7 mouse cellular contexts compared by ENCODE assay signal in genomic region chr8:91803515-91804402, GRCm38 (mm10). TPM values are rescaled to one million over a fixed set of nuclear protein-coding genes. Genes with fewer than 3 reads are reported as not detected.
A peak's percentile ranks its signal among the peaks of the same experiment; 100 is the strongest.
DNase-seq lines count a peak whose midpoint lies in the region; ATAC-seq lines count a peak whose summit lies in the region.

No protein-coding gene starts in this region.

- DNase-seq in kidney, postnatal 25 days: no peak
- DNase-seq in embryonic facial prominence, embryonic 14.5 days (ENCODE audit: low spot score): no peak
- peak; percentile 60 for DNase-seq in limb, embryonic 11.5 days (ENCODE audit: low spot score)
- DNase-seq in frontal cortex, postnatal 14 days (ENCODE audit: low spot score in 2 of 2): no peak
- no peak for DNase-seq in gastrocnemius, postnatal 10 days

- H3K9me3 ChIP-seq in kidney, embryonic 14.5 days (ENCODE audit: control insufficient read depth, low read length): no peaks in the 10 kb centered on the region
- H3K9me3 ChIP-seq in embryonic facial prominence, embryonic 14.5 days (ENCODE audit: control insufficient read depth, low read length): no peaks in the 10 kb centered on the region
- no peaks in the 10 kb centered on the region for H3K9me3 ChIP-seq in limb, embryonic 11.5 days (ENCODE audit: control insufficient read depth, low read length)
- no peaks in the 10 kb centered on the region for H3K9me3 ChIP-seq in neural tube, embryonic 12.5 days

- H3K4me2 ChIP-seq in kidney, embryonic 14.5 days (replicated peaks; ENCODE audit: low read depth, low read length): peak overlapping the region; percentile 31
- peak overlapping the region; percentile 91 for H3K4me2 ChIP-seq in embryonic facial prominence, embryonic 14.5 days (ENCODE audit: low read depth, low read length)
- H3K4me2 ChIP-seq in limb, embryonic 11.5 days (ENCODE audit: low read depth, severe bottlenecking): peak overlapping the region; percentile 26; the same call in 1 of the 2 replicates
- H3K4me2 ChIP-seq in neural tube, embryonic 12.5 days (replicated peaks): peak overlapping the region; percentile 84

- H3K27ac ChIP-seq in kidney, embryonic 14.5 days (ENCODE audit: low read depth, low read length): no peak overlapping the region
- H3K27ac ChIP-seq in embryonic facial prominence, embryonic 14.5 days (replicated peaks; ENCODE audit: low read depth, low read length): no peak overlapping the region
- H3K27ac ChIP-seq in limb, embryonic 11.5 days (replicated peaks; ENCODE audit: low read depth, low read length): no peak overlapping the region
- H3K27ac ChIP-seq in neural tube, embryonic 12.5 days: no peak overlapping the region

- H3K36me3 ChIP-seq in kidney, embryonic 14.5 days (ENCODE audit: control insufficient read depth, insufficient read depth, low read length): no peaks in the 10 kb centered on the region
- H3K36me3 ChIP-seq in embryonic facial prominence, embryonic 14.5 days (ENCODE audit: control insufficient read depth, insufficient read depth, low read length): peaks cover 8% of the 10 kb centered on the region; the same call in 1 of the 2 replicates
- H3K36me3 ChIP-seq in limb, embryonic 11.5 days (ENCODE audit: control insufficient read depth, insufficient read depth, low read length): no peaks in the 10 kb centered on the region
- no peaks in the 10 kb centered on the region; the same call in 1 of the 2 replicates for H3K36me3 ChIP-seq in neural tube, embryonic 12.5 days

- WGBS in kidney, embryonic 14.5 days: 8% methylated on average over 28 of the region's 28 CpGs
- WGBS in embryonic facial prominence, embryonic 14.5 days: 27% methylated on average over 28 of the region's 28 CpGs
- WGBS in limb, embryonic 11.5 days: 7% methylated on average over 28 of the region's 28 CpGs
- 10% methylated on average over 28 of the region's 28 CpGs for WGBS in neural tube, embryonic 12.5 days

- peaks cover 87% of the 10 kb centered on the region for H3K27me3 ChIP-seq in kidney, embryonic 14.5 days (ENCODE audit: control insufficient read depth, insufficient read depth, low read length)
- H3K27me3 ChIP-seq in embryonic facial prominence, embryonic 14.5 days (replicated peaks; ENCODE audit: control insufficient read depth, insufficient read depth, low read length): peaks cover 80% of the 10 kb centered on the region
- H3K27me3 ChIP-seq in limb, embryonic 11.5 days (ENCODE audit: control insufficient read depth, insufficient read depth, low read length): peaks cover 98% of the 10 kb centered on the region
- peaks cover 73% of the 10 kb centered on the region for H3K27me3 ChIP-seq in neural tube, embryonic 12.5 days (replicated peaks)

- ATAC-seq in kidney, embryonic 14.5 days (ENCODE audit: low FRiP score, low TSS enrichment): no peak
- ATAC-seq in embryonic facial prominence, embryonic 14.5 days (ENCODE audit: low read depth): no peak
- no peak for ATAC-seq in limb, embryonic 11.5 days (ENCODE audit: insufficient number of reproducible peaks, low FRiP score, low TSS enrichment, low read depth)
- ATAC-seq in neural tube, embryonic 12.5 days (ENCODE audit: low FRiP score, low read depth): no peak

- H3K4me1 ChIP-seq in kidney, embryonic 14.5 days (ENCODE audit: control insufficient read depth, insufficient read depth, low read length): peaks cover 24% of the 10 kb centered on the region
- H3K4me1 ChIP-seq in embryonic facial prominence, embryonic 14.5 days (ENCODE audit: control insufficient read depth, insufficient read depth, low read length): peaks cover 21% of the 10 kb centered on the region
- peaks cover 33% of the 10 kb centered on the region for H3K4me1 ChIP-seq in limb, embryonic 11.5 days (ENCODE audit: control insufficient read depth, insufficient read depth, low read length)
- H3K4me1 ChIP-seq in neural tube, embryonic 12.5 days: peaks cover 76% of the 10 kb centered on the region

- no peak overlapping the region for H3K9ac ChIP-seq in kidney, embryonic 14.5 days (ENCODE audit: low read depth, low read length)
- no peak overlapping the region for H3K9ac ChIP-seq in embryonic facial prominence, embryonic 14.5 days (ENCODE audit: low read depth, low read length)
- H3K9ac ChIP-seq in limb, embryonic 11.5 days (ENCODE audit: low read length): peak overlapping the region; percentile 14; the same call in 1 of the 2 replicates
- peak overlapping the region; percentile 18; the same call in 1 of the 2 replicates for H3K9ac ChIP-seq in neural tube, embryonic 12.5 days

- H3K4me3 ChIP-seq in kidney, embryonic 14.5 days (ENCODE audit: low read length): peak overlapping the region; percentile 10; the same call in 1 of the 2 replicates
- H3K4me3 ChIP-seq in embryonic facial prominence, embryonic 14.5 days (ENCODE audit: low read depth, low read length): no peak overlapping the region
- no peak overlapping the region for H3K4me3 ChIP-seq in limb, embryonic 11.5 days (ENCODE audit: low read depth, low read length)
- peak overlapping the region; percentile 18 for H3K4me3 ChIP-seq in neural tube, embryonic 12.5 days

RNA-seq across cellular contexts. Expression of gene Irx3, which starts 1.9 kb away (rescaled TPM):
- 11.8 and 13.7 TPM in 2 replicates for polyA plus RNA-seq in kidney, embryonic 14.5 days (2014; fragmentation: Nextera tagmentation; extraction: Ambion mirVana)
- polyA plus RNA-seq in embryonic facial prominence, embryonic 14.5 days (2014; fragmentation: Nextera tagmentation; extraction: Ambion mirVana): 11.0 and 12.3 TPM in 2 replicates
- polyA plus RNA-seq in limb, embryonic 11.5 days (2014; fragmentation: Nextera tagmentation; extraction: Ambion mirVana): 15.3 and 21.0 TPM in 2 replicates
- 20.3 and 23.4 TPM in 2 replicates for polyA plus RNA-seq in neural tube, embryonic 12.5 days (2016; fragmentation: Nextera tagmentation; extraction: Ambion mirVana)
- total RNA-seq in gastrocnemius, postnatal 10 days (2021): 1 to 10 TPM in 1 of 2 experiments, under 1 TPM in 1; 0.47 to 1.4 TPM

Comparison
In these comparisons a context has a peak if more than half of its experiments do, and no peak if none do; other contexts are left out.
1. H3K4me2 ChIP-seq: peak in every context shown above with its lines; median percentile 91 in embryonic facial prominence, embryonic 14.5 days; 84 in neural tube, embryonic 12.5 days; 31 in kidney, embryonic 14.5 days; 26 in limb, embryonic 11.5 days.
2. H3K4me3 ChIP-seq: peak in kidney, embryonic 14.5 days (single experiment) and neural tube, embryonic 12.5 days (single experiment); none in embryonic facial prominence, embryonic 14.5 days (single experiment) and limb, embryonic 11.5 days (single experiment).
3. H3K9ac ChIP-seq: peak in limb, embryonic 11.5 days (single experiment) and neural tube, embryonic 12.5 days (single experiment); none in kidney, embryonic 14.5 days (single experiment) and embryonic facial prominence, embryonic 14.5 days (single experiment).